Mouse (Mus musculus) liver, postnatal 0 days (tissue): Measurements from ENCODE around the gene Loxl4.

Experiments used
- CTCF ChIP-seq: sonication (generic); IDR thresholded peaks from 2 replicates; pipeline ENCODE4 v1.5.1; 2016; ENCODE audit warnings: antibody characterized with exemption, low read depth
- EP300 ChIP-seq: IDR thresholded peaks from 2 replicates; pipeline ENCODE4 v1.6.1; 2016; ENCODE audit warnings: antibody characterized with exemption, low read depth, mild to moderate bottlenecking

DNA sequence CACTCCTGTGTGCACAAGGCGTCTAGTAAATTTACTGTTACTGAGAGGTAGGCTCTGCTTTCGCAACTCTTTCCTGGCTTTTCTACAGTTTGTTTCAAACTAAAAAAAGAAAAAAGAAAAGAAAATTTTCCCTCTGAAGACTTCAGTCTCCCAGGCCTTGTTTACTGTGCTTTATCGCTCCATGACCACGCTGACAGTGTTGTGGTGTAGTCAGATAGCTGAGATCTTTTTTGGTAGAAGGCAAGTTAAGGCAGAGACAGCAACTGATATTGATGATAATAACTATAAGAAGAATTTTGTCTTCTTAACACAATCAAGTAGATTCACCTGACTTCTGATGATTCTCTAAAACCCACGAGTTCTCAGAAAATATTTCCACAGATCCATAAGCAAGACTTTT lies 28.9 kb downstream of the Loxl4 start:
- TF ChIP-seq CTCF (no peak), EP300 (no peak)
